13 mouse cellular contexts compared by ENCODE assay signal in the genomic region with DNA sequence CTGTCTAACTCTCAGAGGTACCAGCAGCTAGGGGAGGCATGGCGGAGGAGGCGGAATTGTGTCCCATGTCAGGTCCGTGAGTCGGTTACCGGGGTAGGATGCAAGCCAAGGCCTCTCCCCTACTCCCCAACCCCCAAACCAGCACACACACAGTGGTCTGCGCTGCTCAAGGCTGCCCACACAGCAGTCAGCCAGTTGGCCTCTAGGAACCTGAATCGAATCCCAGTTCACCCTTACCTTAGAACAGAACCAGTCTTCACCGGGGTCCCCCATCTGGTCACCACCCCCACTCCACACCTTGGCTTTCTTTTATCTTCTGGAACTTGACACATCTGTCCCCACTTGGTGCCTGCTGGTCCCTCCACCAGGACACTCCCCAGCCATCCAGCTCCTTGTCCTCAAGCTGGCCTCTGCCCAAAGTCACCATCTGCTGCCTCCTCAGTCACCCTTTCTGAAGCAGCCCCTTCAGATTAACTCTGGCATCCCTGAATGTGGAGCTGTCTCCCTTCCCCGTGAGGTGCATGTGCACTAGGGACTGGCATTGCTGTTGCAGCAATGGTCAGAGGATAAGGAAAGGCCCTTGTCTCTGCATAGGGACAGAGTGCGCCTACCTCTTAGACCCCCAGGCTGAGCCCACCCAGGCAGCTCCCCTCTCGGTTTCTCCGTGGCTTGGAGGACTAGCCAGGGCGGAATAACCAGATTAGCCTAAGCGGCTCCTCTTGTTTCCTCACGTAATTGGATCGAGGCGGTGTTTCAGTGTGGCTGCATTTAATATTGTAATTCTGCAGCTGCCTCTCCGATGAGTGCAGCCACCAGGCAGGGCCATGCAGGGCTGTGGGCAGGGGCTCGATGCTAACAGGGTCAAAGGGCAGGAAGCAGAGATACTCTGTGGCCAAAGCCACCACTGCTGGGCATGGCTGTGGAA. TPM values are rescaled to one million over a fixed set of nuclear protein-coding genes. Genes with fewer than 3 reads are reported as not detected.
DNase-seq lines count a peak whose midpoint lies in the region; ATAC-seq and TF ChIP-seq lines count a peak whose summit lies in the region.
"Had no signal": no experiment of that assay in that cellular context is flagged by ENCODE, and none has a peak within 500 bp of the region (broad histone marks: within the 10 kb centered on the region; RNA-seq: fewer than 3 reads in every experiment).

No protein-coding gene starts in this region.

- H3K27ac ChIP-seq in intestine, embryonic 14.5 days (ENCODE audit: low read depth), result no peak overlapping the region
- H3K27ac ChIP-seq in intestine, embryonic 15.5 days, result no peak overlapping the region
- H3K27ac ChIP-seq in forebrain, postnatal 0 days (ENCODE audit: low read depth, low read length), result no peak overlapping the region
- H3K27ac ChIP-seq in neural tube, embryonic 13.5 days (replicated peaks), result peak overlapping the region; percentile 14; the same call in 1 of the 2 replicates
- H3K27ac ChIP-seq: layer of hippocampus, adult 2 months; stomach, embryonic 15.5 days had no signal

- ATAC-seq in intestine, embryonic 14.5 days (replicated peaks; ENCODE audit: low FRiP score, low TSS enrichment, low read depth), result 0 out of 2 replicates have a peak, but pooled peaks have one; percentile 17
- no peak for ATAC-seq in intestine, embryonic 15.5 days
- peak; percentile 54 for ATAC-seq in forebrain, postnatal 0 days
- ATAC-seq in neural tube, embryonic 13.5 days (ENCODE audit: low read depth), result no peak; the same call in 1 of the 2 replicates
- ATAC-seq: Patski had no signal

- H3K4me3 ChIP-seq in intestine, embryonic 14.5 days (ENCODE audit: low read depth, low read length), result no peak overlapping the region
- H3K4me3 ChIP-seq in intestine, embryonic 15.5 days (replicated peaks), result no peak overlapping the region
- no peak overlapping the region for H3K4me3 ChIP-seq in forebrain, postnatal 0 days (ENCODE audit: low read depth, low read length)
- H3K4me3 ChIP-seq in neural tube, embryonic 13.5 days, result no peak overlapping the region
- H3K4me3 ChIP-seq: layer of hippocampus, adult 2 months; stomach, embryonic 15.5 days had no signal

- H3K9ac ChIP-seq in intestine, embryonic 14.5 days (ENCODE audit: low read length), result no peak overlapping the region
- no peak overlapping the region for H3K9ac ChIP-seq in intestine, embryonic 15.5 days
- H3K9ac ChIP-seq in forebrain, postnatal 0 days, result no peak overlapping the region
- peak overlapping the region; percentile 34; the same call in 1 of the 2 replicates for H3K9ac ChIP-seq in neural tube, embryonic 13.5 days
- H3K9ac ChIP-seq: stomach, embryonic 15.5 days had no signal

- peaks cover 4% of the 10 kb centered on the region for H3K4me1 ChIP-seq in intestine, embryonic 14.5 days (replicated peaks; ENCODE audit: control insufficient read depth, insufficient read depth, low read length)
- H3K4me1 ChIP-seq in intestine, embryonic 15.5 days (replicated peaks), result peaks cover 17% of the 10 kb centered on the region
- H3K4me1 ChIP-seq in forebrain, postnatal 0 days (ENCODE audit: insufficient read depth), result 0 out of 2 replicates have a peak, but pooled peaks cover 4% of the 10 kb centered on the region
- peaks cover 44% of the 10 kb centered on the region for H3K4me1 ChIP-seq in neural tube, embryonic 13.5 days (replicated peaks)

- no peaks in the 10 kb centered on the region for H3K9me3 ChIP-seq in intestine, embryonic 14.5 days (ENCODE audit: control insufficient read depth, low read length)
- H3K9me3 ChIP-seq in intestine, embryonic 15.5 days, result no peaks in the 10 kb centered on the region
- H3K9me3 ChIP-seq in forebrain, postnatal 0 days (ENCODE audit: low read length), result no peaks in the 10 kb centered on the region
- H3K9me3 ChIP-seq in neural tube, embryonic 13.5 days, result no peaks in the 10 kb centered on the region
- H3K9me3 ChIP-seq: stomach, embryonic 15.5 days had no signal

- no peaks in the 10 kb centered on the region for H3K36me3 ChIP-seq in intestine, embryonic 14.5 days (ENCODE audit: control insufficient read depth, insufficient read depth, low read length)
- no peaks in the 10 kb centered on the region for H3K36me3 ChIP-seq in intestine, embryonic 15.5 days
- no peaks in the 10 kb centered on the region for H3K36me3 ChIP-seq in forebrain, postnatal 0 days (ENCODE audit: insufficient read depth)
- H3K36me3 ChIP-seq in neural tube, embryonic 13.5 days, result no peaks in the 10 kb centered on the region
- H3K36me3 ChIP-seq: stomach, embryonic 15.5 days had no signal

- DNase-seq in intestine, embryonic 14.5 days (ENCODE audit: low spot score), result no peak
- DNase-seq in embryo, embryonic 10 days (ENCODE audit: low spot score), result peak; percentile 49
- DNase-seq in forebrain, postnatal 0 days, result no peak
- no peak for DNase-seq in heart, adult 18-20 months
- no peak for DNase-seq in gastrocnemius, postnatal 14 days
- no peak for DNase-seq in right cerebral cortex, adult 2 months (ENCODE audit: low spot score in 2 of 2)
- DNase-seq: adrenal gland, postnatal 14 days had no signal

- intact Hi-C loops in gastrocnemius, postnatal 14 days (cut with DNase I; ENCODE audit: low total_unique reads), result no loop called here

- no peaks in the 10 kb centered on the region for H3K27me3 ChIP-seq in intestine, embryonic 14.5 days (replicated peaks; ENCODE audit: control insufficient read depth, insufficient read depth, low read length)
- no peaks in the 10 kb centered on the region for H3K27me3 ChIP-seq in intestine, embryonic 15.5 days (replicated peaks)
- no peaks in the 10 kb centered on the region for H3K27me3 ChIP-seq in forebrain, postnatal 0 days (ENCODE audit: insufficient read depth, low read length)
- peaks cover 13% of the 10 kb centered on the region; the same call in 1 of the 2 replicates for H3K27me3 ChIP-seq in neural tube, embryonic 13.5 days
- H3K27me3 ChIP-seq: Patski had no signal

- 73% methylated on average over 19 of the region's 19 CpGs for WGBS in intestine, embryonic 14.5 days
- 72% methylated on average over 19 of the region's 19 CpGs for WGBS in intestine, embryonic 15.5 days
- 32% methylated on average over 19 of the region's 19 CpGs for WGBS in forebrain, postnatal 0 days
- WGBS in neural tube, embryonic 13.5 days, result 51% methylated on average over 19 of the region's 19 CpGs

- H3K4me2 ChIP-seq in intestine, embryonic 14.5 days (ENCODE audit: low read length), result no peak overlapping the region
- H3K4me2 ChIP-seq in intestine, embryonic 15.5 days (replicated peaks), result no peak overlapping the region
- no peak overlapping the region for H3K4me2 ChIP-seq in forebrain, postnatal 0 days (ENCODE audit: low read depth)
- no peak overlapping the region for H3K4me2 ChIP-seq in neural tube, embryonic 13.5 days
- H3K4me2 ChIP-seq: stomach, embryonic 15.5 days had no signal

- TF ChIP-seq CTCF in forebrain, postnatal 0 days (IDR thresholded peaks at IDR 0.05; ENCODE audit: low read depth), result no peak

RNA-seq across cellular contexts. Expression of a gene that starts 23.3 kb away (rescaled TPM):
- polyA plus RNA-seq in intestine, embryonic 14.5 days (2014; fragmentation: Nextera tagmentation; extraction: Ambion mirVana), result 3.6 TPM in 2 replicates
- 1.8 and 2.1 TPM in 2 replicates for polyA plus RNA-seq in intestine, embryonic 15.5 days (2015; fragmentation: Nextera tagmentation; extraction: Ambion mirVana)
- total RNA-seq in forebrain, postnatal 0 days (2014; rRNA removed), result 8.1 and 8.8 TPM in 2 replicates
- polyA plus RNA-seq in forebrain, postnatal 0 days (2015; fragmentation: Nextera tagmentation; extraction: Ambion mirVana), result 6.7 and 11.3 TPM in 2 replicates
- polyA plus RNA-seq in neural tube, embryonic 13.5 days (2015; fragmentation: Nextera tagmentation; extraction: Ambion mirVana), result 9.6 and 10.9 TPM in 2 replicates
- total RNA-seq in heart, adult 18-20 months (2021), result 1 to 10 TPM in 1 of 2 experiments, under 1 TPM in 1; 0.82 to 1.4 TPM
- under 1 TPM; 0.27 to 0.51 TPM for total RNA-seq in gastrocnemius, postnatal 14 days (2021)
- total RNA-seq: hematopoietic stem cell, adult 5-6 weeks had no signal

Comparison
In these comparisons a context has a peak if more than half of its experiments do, and no peak if none do; other contexts are left out.
1. ATAC-seq: peak in intestine, embryonic 14.5 days (single experiment) and forebrain, postnatal 0 days (single experiment); none in intestine, embryonic 15.5 days (single experiment) and neural tube, embryonic 13.5 days (single experiment).